Mouse (Mus musculus): ENCODE results near the gene Crk. TPM values are rescaled to one million over a fixed set of nuclear protein-coding genes. Genes with fewer than 3 reads are reported as not detected.
"Not testable (repeated sequence)": the region's sequence is repeated elsewhere in the genome, so short reads cannot be mapped to it uniquely, and the experiment has no call there.

Crk gene
- total and polyA plus RNA-seq, 3 experiments: 37.8 to 44.6 (median 39.9) TPM

- in situ Hi-C loops (cut with MboI; ENCODE audit: low pct_ligation_motif_present, low pct_unique_long_range_greater_than_20kb, low sequenced_read_pairs): no loop called here
- no peaks in the 10 kb centered on the region for H3K36me3 ChIP-seq (replicated peaks in 1 of 2; ENCODE audit: control insufficient read depth in 1 of 2, insufficient read depth in 1 of 2, low read length in 1 of 2)
- dilution Hi-C loops (cut with MboI; ENCODE audit: extremely low pct_ligation_motif_present, extremely low pct_unique_long_range_greater_than_20kb, low sequenced_read_pairs): no loop called here
Measured at GRCm38 (mm10) chr11:75722339-75722738, 43.3 kb downstream of the Crk start.

GRCm38 (mm10) chr11:75727168-75727567 lies 48.1 kb downstream of the Crk start:
- Histone ChIP-seq H3K27me3 (replicated peaks) (no peaks in the 10 kb centered on the region), H3K79me2 (replicated peaks; ENCODE audit: control insufficient read depth, extremely low read depth, insufficient read depth, poor library complexity, severe bottlenecking) (0 out of 2 replicates have a peak, but pooled peaks cover 4% of the 10 kb centered on the region), H3K4me1 (ENCODE audit: control insufficient read depth in 1 of 2, insufficient read depth in 2 of 2) (peaks cover 16 to 38% of the 10 kb centered on the region in 2 experiments), H3K9me3 (replicated peaks; ENCODE audit: low read length) (no peaks in the 10 kb centered on the region), H3K36me3 (replicated peaks in 1 of 2; ENCODE audit: control insufficient read depth in 1 of 2, insufficient read depth in 1 of 2, low read length in 1 of 2) (no peaks in the 10 kb centered on the region), H3K4me2 (ENCODE audit: insufficient read depth, low read depth, poor library complexity, severe bottlenecking) (no peak overlapping the region), H3K9ac (ENCODE audit: insufficient read depth, low read depth) (no peak overlapping the region), H3K4me3 (replicated peaks in 1 of 3; ENCODE audit: low read depth in 2 of 3, low read length in 2 of 3, poor library complexity in 1 of 3) (no peak overlapping the region), H3K27ac (ENCODE audit: insufficient read depth, low read depth) (no peak overlapping the region)
- no peak for DNase-seq (ENCODE audit: extremely low read depth)
- in situ Hi-C loops (cut with MboI; ENCODE audit: low pct_ligation_motif_present, low pct_unique_long_range_greater_than_20kb, low sequenced_read_pairs): no loop called here
- TF ChIP-seq RAD21 (IDR thresholded peaks at IDR 0.05; ENCODE audit: low read depth, low read length) (no peak), E2F4 (IDR thresholded peaks at IDR 0.05; ENCODE audit: insufficient replicate concordance, low read depth, low read length) (no peak)
- dilution Hi-C loops (cut with MboI; ENCODE audit: extremely low pct_ligation_motif_present, extremely low pct_unique_long_range_greater_than_20kb, low sequenced_read_pairs): no loop called here

More at GRCm38 (mm10) chr11:75722339-75722738, 43.3 kb downstream of the Crk start:
- H3K79me2 ChIP-seq (replicated peaks; ENCODE audit: control insufficient read depth, extremely low read depth, insufficient read depth, poor library complexity, severe bottlenecking): no peaks in the 10 kb centered on the region
- no peak overlapping the region for H3K9ac ChIP-seq (ENCODE audit: insufficient read depth, low read depth)
- H3K27me3 ChIP-seq (replicated peaks): no peaks in the 10 kb centered on the region
- H3K27ac ChIP-seq (ENCODE audit: insufficient read depth, low read depth): no peak overlapping the region
- H3K4me1 ChIP-seq (ENCODE audit: control insufficient read depth in 1 of 2, insufficient read depth in 2 of 2): peaks cover 0 to 9% of the 10 kb centered on the region in 2 experiments; a peak in 3 of 4 replicates
- no peak overlapping the region for H3K4me2 ChIP-seq (ENCODE audit: insufficient read depth, low read depth, poor library complexity, severe bottlenecking)
- H3K4me3 ChIP-seq (replicated peaks in 1 of 3; ENCODE audit: low read depth in 2 of 3, low read length in 2 of 3, poor library complexity in 1 of 3): no peak overlapping the region
- no peak for DNase-seq (ENCODE audit: extremely low read depth)
- TF ChIP-seq MAFK (IDR thresholded peaks at IDR 0.05; ENCODE audit: insufficient replicate concordance, low read length) (no peak), CHD2 (IDR thresholded peaks at IDR 0.05; ENCODE audit: low read length) (no peak), MAX (IDR thresholded peaks at IDR 0.05; ENCODE audit: low read length) (no peak), MEF2A (IDR thresholded peaks at IDR 0.05; ENCODE audit: borderline replicate concordance, low read depth, low read length) (peak; percentile 63; the same call in 1 of the 2 replicates), MYC (IDR thresholded peaks at IDR 0.05; ENCODE audit: low read depth, low read length) (no peak), ZKSCAN1 (IDR thresholded peaks at IDR 0.05; ENCODE audit: borderline replicate concordance, low read depth, low read length) (no peak), JUN (IDR thresholded peaks at IDR 0.05; ENCODE audit: insufficient read depth, low read depth, low read length) (0 out of 2 replicates have a peak, but pooled peaks have one; percentile 6)
- peaks cover 14% of the 10 kb centered on the region for H3K9me3 ChIP-seq (replicated peaks; ENCODE audit: low read length)

- peak; percentile 9; the same call in 1 of the 2 replicates for TF ChIP-seq BHLHE40 (IDR thresholded peaks at IDR 0.05; ENCODE audit: low read depth, low read length)
- peak; percentile 66 for TF ChIP-seq EP300 (IDR thresholded peaks at IDR 0.05; ENCODE audit: low read length)
- TF ChIP-seq ZNF384 (IDR thresholded peaks at IDR 0.05; ENCODE audit: low read depth, low read length): peak; percentile 95
- TF ChIP-seq IRF4 (IDR thresholded peaks at IDR 0.05; ENCODE audit: low read depth, low read length): peak; percentile 76
- dilution Hi-C loops (cut with MboI; ENCODE audit: extremely low pct_ligation_motif_present, extremely low pct_unique_long_range_greater_than_20kb, low sequenced_read_pairs): not testable (repeated sequence)
Measured at GRCm38 (mm10) chr11:75727659-75728058, 48.6 kb downstream of the Crk start.

More at GRCm38 (mm10) chr11:75727659-75728058, 48.6 kb downstream of the Crk start:
- H3K36me3 ChIP-seq (replicated peaks in 1 of 2; ENCODE audit: control insufficient read depth in 1 of 2, insufficient read depth in 1 of 2, low read length in 1 of 2); H3K27ac ChIP-seq (ENCODE audit: insufficient read depth, low read depth); H3K9ac ChIP-seq (ENCODE audit: insufficient read depth, low read depth); H3K4me3 ChIP-seq (replicated peaks in 1 of 3; ENCODE audit: low read depth in 2 of 3, low read length in 2 of 3, poor library complexity in 1 of 3); H3K27me3 ChIP-seq (replicated peaks); H3K9me3 ChIP-seq (replicated peaks; ENCODE audit: low read length); H3K79me2 ChIP-seq (replicated peaks; ENCODE audit: control insufficient read depth, extremely low read depth, insufficient read depth, poor library complexity, severe bottlenecking); in situ Hi-C loops (cut with MboI; ENCODE audit: low pct_ligation_motif_present, low pct_unique_long_range_greater_than_20kb, low sequenced_read_pairs): not testable (repeated sequence)
- Histone ChIP-seq H3K4me2 (ENCODE audit: insufficient read depth, low read depth, poor library complexity, severe bottlenecking) (peak overlapping the region; percentile 32), H3K4me1 (ENCODE audit: control insufficient read depth in 1 of 2, insufficient read depth in 2 of 2) (peaks cover 16 to 35% of the 10 kb centered on the region in 2 experiments)
- DNase-seq (ENCODE audit: extremely low read depth): peak; percentile 50

Measured in CH12.LX (cell line).